Mouse (Mus musculus): ENCODE measurements around the gene Trpm1.

DNA sequence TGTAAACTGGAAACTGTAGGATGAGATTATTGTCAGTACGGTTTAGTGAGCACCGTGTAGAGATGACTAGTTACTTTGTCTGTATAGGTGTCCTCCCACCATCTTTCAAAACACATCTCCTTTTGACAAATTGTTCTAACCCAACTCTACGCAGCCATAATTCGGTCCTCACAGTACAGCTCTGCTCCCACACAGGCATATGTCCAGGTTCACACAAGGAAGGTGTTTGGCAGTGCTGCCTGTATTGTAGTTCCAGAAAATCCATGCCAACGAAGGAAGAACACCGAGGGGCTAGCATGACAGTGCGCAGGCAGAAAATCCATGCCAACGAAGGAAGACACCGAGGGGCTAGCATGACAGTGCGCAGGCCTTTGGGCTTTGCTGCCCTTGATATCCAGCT is 138.1 kb downstream of the Trpm1 start:
- TF ChIP-seq POLR2A (IDR thresholded peaks at IDR 0.05; ENCODE audit: borderline replicate concordance, low read depth, low read length) (no peak), CTCF (IDR thresholded peaks at IDR 0.05; ENCODE audit: low read depth, low read length) (no peak)

All from bone marrow macrophage, adult 2 months (primary cell).